Mouse (Mus musculus) lung, adult 2 months (tissue): ENCODE measurements around the gene Otp. TPM values are rescaled to one million over a fixed set of nuclear protein-coding genes. Genes with fewer than 3 reads are reported as not detected.

Experiments
- DNase-seq: peaks from one replicate; pipeline ENCODE4 v3.0.0; 2022
- H3K4me1 ChIP-seq: fragments of 200-500 bp; 2 replicates; pipeline ENCODE4 v1.6.1; 2011; ENCODE audit warnings: low read length; ENCODE audit not compliant: control insufficient read depth, insufficient read depth
- H3K4me3 ChIP-seq: fragments of 200-500 bp; replicated peaks from 2 replicates; pipeline ENCODE3; 2011; ENCODE audit warnings: low read depth, mild to moderate bottlenecking, control low read depth, low read length; ENCODE audit errors: extremely low read depth
- CTCF ChIP-seq: fragments of 200-500 bp; IDR thresholded peaks from 2 replicates; pipeline ENCODE4 v1.5.1; 2011; ENCODE audit warnings: mild to moderate bottlenecking, low read length, control low read depth; ENCODE audit not compliant: insufficient read depth
- POLR2A ChIP-seq: fragments of 200-500 bp; IDR thresholded peaks from 2 replicates; pipeline ENCODE4 v1.6.1; 2011; ENCODE audit warnings: low read depth, mild to moderate bottlenecking, control low read depth, low read length, borderline replicate concordance; ENCODE audit errors: extremely low read depth
- WGBS: fragments of 180-500 bp; shearing (Covaris S2); methylation state at CpG from one replicate; pipeline ENCODE4 v1.1.7; 2018; 5-methylcytosine and 5-hydroxymethylcytosine counted together
- polyA plus RNA-seq: library from polyadenylated mRNA; depleted of rRNA; stranded (reverse); fragments of >200 nt; gene quantifications from 2 replicates; pipeline ENCODE4 v1.2.3, GENCODE M21; 2012; rRNA removed

Gene Otp
- polyA plus RNA-seq, 1 experiment, result not detected

DNA sequence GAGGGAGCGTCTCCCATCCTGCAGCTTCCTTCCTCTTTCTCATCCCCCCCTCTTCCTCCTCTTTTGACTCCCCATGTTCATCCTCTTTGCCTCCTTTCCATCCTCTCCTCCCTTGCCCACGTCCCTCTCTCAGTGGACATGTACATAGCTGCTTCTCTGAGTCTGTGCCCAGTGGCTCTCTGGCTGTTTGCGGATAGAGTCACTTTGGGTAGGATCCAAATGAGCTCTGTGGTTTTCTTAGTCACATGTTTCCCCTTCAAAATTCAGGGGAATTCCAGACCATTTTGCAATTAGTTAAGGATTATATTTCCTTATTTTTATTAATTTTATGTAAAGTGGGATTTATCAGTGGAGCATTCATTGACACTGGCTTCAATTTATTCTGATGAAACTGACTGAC, 52.7 kb downstream of the Otp start:
- TF ChIP-seq POLR2A (no peak), CTCF (no peak)
- no peak overlapping the region for H3K4me3 ChIP-seq
- no peak for DNase-seq
- H3K4me1 ChIP-seq, result no peaks in the 10 kb centered on the region
- WGBS, result 45% methylated on average over 3 of the region's 3 CpGs

Other genes with a start within 250 kb of the Otp start
- gene Tbca, start 86.7 kb upstream of the Otp start, polyA plus RNA-seq, result 5.0 and 16.1 TPM in 2 replicates
- gene Wdr41, start 100.7 kb downstream of the Otp start, polyA plus RNA-seq, result 9.6 and 13.0 TPM in 2 replicates